Mouse (Mus musculus): ENCODE measurements around the gene Adcy1. TPM values are rescaled to one million over a fixed set of nuclear protein-coding genes. Genes with fewer than 3 reads are reported as not detected.

The Adcy1 gene
- total RNA-seq, 1 experiment from 2014 or later, result not detected

DNA sequence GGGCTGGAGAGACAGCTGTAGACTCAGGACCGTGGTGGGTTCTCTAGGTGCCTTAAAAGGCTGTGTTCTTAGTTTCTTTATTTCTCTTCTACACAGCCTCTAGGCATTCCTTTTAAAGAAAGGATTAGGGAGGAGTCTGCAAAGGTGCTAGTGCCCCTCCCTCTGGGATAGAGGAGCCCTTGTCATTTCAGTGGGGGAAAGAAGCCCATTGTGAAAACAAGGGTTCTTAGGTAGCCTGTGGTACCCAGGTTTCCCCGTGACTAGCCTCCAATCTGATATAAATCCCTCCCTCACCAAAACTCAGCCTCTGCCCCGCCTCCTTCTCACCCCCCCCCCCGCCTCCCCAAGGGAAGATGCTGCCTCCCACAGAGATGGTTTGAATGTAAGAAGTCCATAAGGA, 2.1 kb downstream of the Adcy1 start:
- ATAC-seq (replicated peaks in 1 of 2; ENCODE audit: insufficient read depth in 1 of 2, low FRiP score in 2 of 2, low TSS enrichment in 1 of 2, low read depth in 1 of 2, poor library complexity in 2 of 2, severe bottlenecking in 2 of 2), result no peak

DNA sequence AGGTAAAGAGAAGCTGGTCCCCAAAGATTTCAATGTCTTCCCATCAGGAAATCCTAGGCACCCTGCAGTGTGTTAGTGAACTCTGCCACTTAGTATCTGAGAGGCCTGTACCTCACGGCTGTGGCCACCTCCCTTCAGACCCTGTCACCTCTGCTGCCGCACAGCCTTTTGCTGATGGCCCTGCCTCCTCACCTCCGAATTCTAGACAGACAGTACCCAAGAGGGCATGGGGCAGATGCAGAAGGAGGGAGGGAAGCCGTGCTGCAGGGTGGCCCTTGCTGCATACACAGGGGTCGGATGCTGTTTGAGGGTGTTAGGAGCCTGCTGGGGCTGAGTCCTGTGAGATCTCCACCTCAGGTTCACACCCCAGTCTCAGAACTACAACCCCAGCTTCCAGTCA, 2.6 kb downstream of the Adcy1 start:
- no peak for ATAC-seq (replicated peaks in 1 of 2; ENCODE audit: insufficient read depth in 1 of 2, low FRiP score in 2 of 2, low TSS enrichment in 1 of 2, low read depth in 1 of 2, poor library complexity in 2 of 2, severe bottlenecking in 2 of 2)

DNA sequence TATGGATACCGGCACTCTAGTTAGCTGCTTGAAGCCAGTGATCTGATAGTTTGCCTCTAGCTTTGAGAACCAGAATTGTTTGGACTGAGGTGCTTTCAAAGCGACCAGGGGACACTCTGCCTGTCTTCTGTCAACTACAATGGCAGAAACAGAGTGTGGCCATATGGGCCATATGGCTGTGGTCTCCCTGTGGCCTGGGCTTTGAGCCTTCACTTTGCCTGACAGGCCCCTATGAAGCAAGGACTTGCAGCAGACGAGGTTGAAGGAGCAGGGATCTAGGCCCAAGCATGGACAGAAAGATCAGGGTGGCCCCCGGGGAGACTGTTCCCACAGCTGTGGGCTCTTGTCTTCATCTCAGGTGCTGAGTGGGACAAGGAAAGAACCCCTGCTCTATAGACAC, 4.0 kb downstream of the Adcy1 start:
- ATAC-seq (replicated peaks in 1 of 2; ENCODE audit: insufficient read depth in 1 of 2, low FRiP score in 2 of 2, low TSS enrichment in 1 of 2, low read depth in 1 of 2, poor library complexity in 2 of 2, severe bottlenecking in 2 of 2), result no peak

DNA sequence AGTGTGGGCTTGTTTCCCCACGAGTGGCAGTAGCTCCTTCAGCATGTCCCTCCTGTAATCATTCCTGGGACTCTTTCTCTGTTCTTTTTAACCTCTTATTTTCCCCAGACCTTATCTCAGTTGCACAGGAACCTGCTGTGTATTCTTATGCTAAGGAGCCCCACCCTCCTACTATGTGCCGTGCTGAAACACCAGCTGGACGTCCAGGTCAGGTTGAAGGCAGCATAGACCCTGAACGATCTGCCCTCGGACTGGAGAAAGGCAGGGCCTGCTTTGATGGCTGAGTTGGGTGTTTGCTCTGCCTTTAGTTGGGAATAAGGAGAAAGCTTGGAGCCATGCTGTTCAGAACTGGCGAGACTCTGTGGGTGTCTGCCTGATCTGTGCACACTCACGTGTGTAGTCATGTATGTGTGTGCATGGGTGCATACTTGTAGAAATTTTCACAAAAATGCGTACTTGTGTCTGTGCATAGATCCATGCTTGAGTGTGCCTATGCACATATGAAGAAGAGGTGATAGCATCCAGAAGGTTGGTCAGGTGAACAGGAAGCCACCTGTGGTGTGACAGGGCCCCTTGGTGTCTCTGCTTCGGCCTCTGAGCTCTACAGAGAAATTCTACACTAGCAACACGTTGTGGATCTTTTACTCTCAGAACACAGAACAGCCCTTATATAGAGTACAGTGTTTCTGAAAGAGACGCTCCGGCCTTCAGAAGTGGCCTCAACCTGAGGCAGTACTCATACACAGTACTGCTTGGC, 5.4 kb downstream of the Adcy1 start:
- ATAC-seq (replicated peaks in 1 of 2; ENCODE audit: insufficient read depth in 1 of 2, low FRiP score in 2 of 2, low TSS enrichment in 1 of 2, low read depth in 1 of 2, poor library complexity in 2 of 2, severe bottlenecking in 2 of 2), result no peak

DNA sequence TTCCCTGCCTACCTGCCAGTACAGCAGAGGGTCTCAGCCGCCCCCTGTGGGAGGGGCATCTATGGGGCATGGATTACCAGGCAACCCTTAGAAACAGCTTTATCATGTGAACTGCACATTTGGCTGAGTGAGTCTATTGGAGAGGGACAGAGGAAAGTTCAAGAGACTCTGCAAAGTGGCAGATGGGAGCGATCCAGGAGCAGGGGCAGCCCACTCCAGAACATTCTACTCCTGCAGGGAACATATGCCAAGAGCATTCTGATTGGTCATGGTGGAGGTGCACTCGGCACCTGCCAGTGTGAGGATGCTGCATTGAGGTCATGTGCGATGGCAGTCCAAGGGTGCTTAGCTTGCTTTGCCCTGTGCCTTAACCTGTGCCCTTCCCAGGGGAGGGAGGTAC, 6.5 kb downstream of the Adcy1 start:
- ATAC-seq (replicated peaks in 1 of 2; ENCODE audit: insufficient read depth in 1 of 2, low FRiP score in 2 of 2, low TSS enrichment in 1 of 2, low read depth in 1 of 2, poor library complexity in 2 of 2, severe bottlenecking in 2 of 2), result no peak

DNA sequence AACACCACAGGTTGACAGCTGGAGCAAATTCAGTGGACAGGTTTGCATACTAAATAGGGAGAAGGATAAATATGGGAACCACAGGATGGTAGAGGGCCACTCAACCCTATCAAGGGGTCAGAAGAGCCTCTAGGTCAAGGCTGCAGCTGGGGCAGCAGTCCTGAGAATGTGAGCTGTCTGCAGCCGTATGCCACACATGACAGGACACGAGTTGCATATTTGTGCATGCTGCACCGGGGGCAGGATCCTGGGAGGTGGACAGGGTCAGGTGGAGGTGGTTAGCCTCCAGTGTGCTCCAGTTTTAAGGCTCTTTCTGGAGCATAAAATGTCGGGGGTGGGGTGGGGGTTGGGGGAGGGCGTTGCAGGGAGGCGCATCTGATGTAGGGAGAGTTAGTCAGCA, 8.3 kb downstream of the Adcy1 start:
- ATAC-seq (replicated peaks in 1 of 2; ENCODE audit: insufficient read depth in 1 of 2, low FRiP score in 2 of 2, low TSS enrichment in 1 of 2, low read depth in 1 of 2, poor library complexity in 2 of 2, severe bottlenecking in 2 of 2), result no peak

DNA sequence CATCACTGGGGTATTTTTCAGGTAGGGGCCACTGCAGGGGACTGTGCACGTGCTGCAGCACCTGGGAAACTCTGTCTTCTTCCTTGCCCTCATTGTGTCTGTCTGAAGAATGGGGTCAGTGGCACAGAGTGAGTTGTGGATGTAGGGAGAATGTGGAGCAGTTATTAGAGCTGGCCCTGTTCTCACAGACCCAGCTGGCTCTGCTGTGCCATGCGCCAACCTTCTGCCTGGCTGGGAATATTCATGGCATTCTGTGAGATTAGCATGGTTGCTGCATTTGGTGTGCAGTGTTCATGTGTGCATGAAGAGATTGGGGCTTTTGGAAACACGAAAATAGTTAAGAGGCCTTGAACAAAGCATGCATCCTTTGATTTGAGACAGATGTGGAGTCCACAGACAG, 10.3 kb downstream of the Adcy1 start:
- no peak for ATAC-seq (replicated peaks in 1 of 2; ENCODE audit: insufficient read depth in 1 of 2, low FRiP score in 2 of 2, low TSS enrichment in 1 of 2, low read depth in 1 of 2, poor library complexity in 2 of 2, severe bottlenecking in 2 of 2)

DNA sequence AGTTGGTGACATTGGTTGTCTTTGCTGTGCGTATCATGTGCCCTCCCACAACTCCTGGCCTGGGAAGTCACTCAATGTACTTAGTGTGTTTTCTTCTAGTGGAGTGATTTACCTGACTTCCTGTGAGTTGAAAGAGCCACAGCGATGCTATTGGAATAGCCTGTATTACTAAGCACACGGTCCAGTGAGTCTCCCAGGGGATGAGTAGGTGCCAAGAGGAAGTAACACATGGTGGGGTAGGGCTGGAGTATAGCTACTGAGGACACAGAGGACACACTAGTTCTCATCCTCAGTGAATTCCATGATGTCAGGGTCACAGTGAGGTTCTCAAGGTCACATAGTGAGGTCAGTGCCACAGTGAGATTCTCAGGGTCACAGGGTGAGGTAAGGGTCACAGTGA, 13.2 kb downstream of the Adcy1 start:
- ATAC-seq (replicated peaks in 1 of 2; ENCODE audit: insufficient read depth in 1 of 2, low FRiP score in 2 of 2, low TSS enrichment in 1 of 2, low read depth in 1 of 2, poor library complexity in 2 of 2, severe bottlenecking in 2 of 2), result no peak

DNA sequence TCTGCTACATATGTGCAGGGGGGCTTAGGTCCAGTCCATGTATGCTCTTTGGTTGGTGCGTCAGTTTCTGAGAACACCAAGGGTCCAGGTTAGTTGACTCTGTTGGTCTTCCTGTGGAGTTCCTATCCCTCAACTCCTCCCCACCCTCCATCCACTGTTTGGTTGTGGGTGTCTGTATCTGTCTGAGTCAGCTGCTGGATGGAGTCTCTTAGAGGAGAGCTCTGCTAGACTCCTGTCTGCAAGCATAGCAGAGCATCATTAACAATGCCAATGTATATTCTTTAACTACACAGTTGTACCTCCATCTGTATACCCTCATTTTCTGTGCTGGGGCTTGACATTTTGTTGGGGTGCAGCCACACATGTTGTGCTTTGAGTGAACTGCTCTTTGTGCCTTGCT, 18.6 kb downstream of the Adcy1 start:
- no peak for ATAC-seq (replicated peaks in 1 of 2; ENCODE audit: insufficient read depth in 1 of 2, low FRiP score in 2 of 2, low TSS enrichment in 1 of 2, low read depth in 1 of 2, poor library complexity in 2 of 2, severe bottlenecking in 2 of 2)

DNA sequence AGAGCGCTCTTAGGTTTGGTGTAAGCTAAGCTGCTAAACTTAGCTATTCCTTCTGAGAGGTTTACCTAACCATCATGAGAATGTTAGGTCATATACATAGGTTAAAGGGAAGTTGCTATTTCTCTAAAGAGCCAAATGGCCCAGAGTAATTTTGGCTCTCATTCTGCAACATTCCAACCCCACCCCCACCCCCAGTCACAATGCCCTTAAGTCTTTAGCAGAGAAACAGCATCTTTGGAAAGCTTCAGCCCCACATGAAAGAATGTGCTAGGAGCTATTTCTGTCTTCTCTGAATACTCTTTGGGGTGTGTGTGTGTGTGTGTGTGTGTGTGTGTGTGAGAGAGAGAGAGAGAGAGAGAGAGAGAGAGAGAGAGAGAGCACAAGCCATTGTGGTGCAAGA, 20.6 kb downstream of the Adcy1 start:
- ATAC-seq (replicated peaks in 1 of 2; ENCODE audit: insufficient read depth in 1 of 2, low FRiP score in 2 of 2, low TSS enrichment in 1 of 2, low read depth in 1 of 2, poor library complexity in 2 of 2, severe bottlenecking in 2 of 2), result no peak

DNA sequence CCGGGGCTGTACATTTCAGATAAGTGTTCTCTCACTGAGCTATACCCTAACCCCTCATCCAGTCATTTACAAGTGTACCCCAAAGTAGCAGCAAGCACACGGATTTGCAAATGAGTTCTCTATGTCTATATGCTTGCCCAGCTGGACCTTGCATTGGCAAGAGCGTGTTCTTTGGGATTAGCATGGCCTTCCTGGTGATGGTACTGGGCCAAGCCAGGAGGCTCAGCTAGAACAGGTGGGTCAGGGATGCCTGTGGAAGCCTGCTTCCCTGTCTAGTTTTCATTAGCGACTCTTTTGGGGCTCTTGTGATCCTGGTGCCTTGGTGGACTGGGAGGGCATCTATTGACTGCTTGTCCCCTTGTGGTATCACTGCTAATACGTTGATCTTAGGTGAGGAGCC, 21.9 kb downstream of the Adcy1 start:
- ATAC-seq (replicated peaks in 1 of 2; ENCODE audit: insufficient read depth in 1 of 2, low FRiP score in 2 of 2, low TSS enrichment in 1 of 2, low read depth in 1 of 2, poor library complexity in 2 of 2, severe bottlenecking in 2 of 2), result no peak

DNA sequence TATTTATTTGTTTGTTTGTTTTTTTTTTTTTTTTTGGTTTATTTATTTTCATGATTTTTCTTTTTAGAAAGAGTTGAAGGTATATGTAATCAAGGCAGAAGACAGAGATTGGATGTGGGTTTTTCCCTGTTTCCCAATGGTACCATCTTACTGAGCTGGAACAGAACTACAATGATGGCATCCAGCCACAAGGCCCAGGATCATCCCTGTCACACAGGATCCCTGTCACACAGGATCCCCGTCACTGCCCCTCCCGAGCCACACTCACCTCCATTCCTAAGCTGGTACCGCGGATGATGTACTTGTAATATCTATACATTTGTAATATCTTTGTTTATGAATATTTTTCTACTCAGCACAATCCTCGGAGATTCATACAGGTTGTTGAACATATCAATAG, 27.8 kb downstream of the Adcy1 start:
- ATAC-seq (replicated peaks in 1 of 2; ENCODE audit: insufficient read depth in 1 of 2, low FRiP score in 2 of 2, low TSS enrichment in 1 of 2, low read depth in 1 of 2, poor library complexity in 2 of 2, severe bottlenecking in 2 of 2), result no peak

DNA sequence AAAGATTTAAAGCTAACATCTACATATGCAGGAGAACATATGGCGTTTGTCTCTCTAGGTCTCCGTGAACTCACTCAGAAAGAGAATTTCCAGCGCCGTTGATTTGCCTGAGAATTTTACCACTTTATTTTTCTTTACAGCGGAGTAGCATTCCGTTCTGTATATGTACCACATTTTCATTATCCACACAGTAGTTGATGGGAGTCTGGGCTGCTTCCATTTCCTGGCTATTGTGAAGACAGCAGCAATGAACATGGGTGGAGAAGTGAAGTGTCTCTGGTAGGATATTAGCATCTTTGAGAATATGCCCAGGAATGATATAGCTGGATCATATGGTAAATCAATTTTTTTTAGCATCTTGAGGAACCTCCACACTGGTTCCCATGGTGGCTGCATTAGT, 31.6 kb downstream of the Adcy1 start:
- ATAC-seq (replicated peaks in 1 of 2; ENCODE audit: insufficient read depth in 1 of 2, low FRiP score in 2 of 2, low TSS enrichment in 1 of 2, low read depth in 1 of 2, poor library complexity in 2 of 2, severe bottlenecking in 2 of 2), result no peak

DNA sequence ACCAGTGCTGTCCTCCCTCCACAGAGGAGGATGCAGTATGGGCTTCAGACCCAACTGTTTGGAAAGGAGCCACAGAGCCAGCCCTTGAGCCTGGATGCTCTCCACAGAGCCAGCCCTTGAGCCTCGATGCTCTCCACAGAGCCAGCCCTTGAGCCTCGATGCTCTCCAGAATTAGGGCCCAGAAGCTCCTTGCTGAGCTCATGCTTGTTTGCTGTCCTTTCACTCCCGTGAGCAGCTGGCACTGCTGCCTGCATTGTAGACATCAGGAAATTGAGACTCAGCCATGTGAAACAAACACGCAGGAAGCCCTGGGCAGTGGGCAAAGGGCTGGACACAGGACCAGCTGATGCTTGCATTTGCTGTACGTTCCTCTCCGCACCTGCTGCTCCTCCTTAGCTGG, 38.4 kb downstream of the Adcy1 start:
- no peak for ATAC-seq (replicated peaks in 1 of 2; ENCODE audit: insufficient read depth in 1 of 2, low FRiP score in 2 of 2, low TSS enrichment in 1 of 2, low read depth in 1 of 2, poor library complexity in 2 of 2, severe bottlenecking in 2 of 2)

DNA sequence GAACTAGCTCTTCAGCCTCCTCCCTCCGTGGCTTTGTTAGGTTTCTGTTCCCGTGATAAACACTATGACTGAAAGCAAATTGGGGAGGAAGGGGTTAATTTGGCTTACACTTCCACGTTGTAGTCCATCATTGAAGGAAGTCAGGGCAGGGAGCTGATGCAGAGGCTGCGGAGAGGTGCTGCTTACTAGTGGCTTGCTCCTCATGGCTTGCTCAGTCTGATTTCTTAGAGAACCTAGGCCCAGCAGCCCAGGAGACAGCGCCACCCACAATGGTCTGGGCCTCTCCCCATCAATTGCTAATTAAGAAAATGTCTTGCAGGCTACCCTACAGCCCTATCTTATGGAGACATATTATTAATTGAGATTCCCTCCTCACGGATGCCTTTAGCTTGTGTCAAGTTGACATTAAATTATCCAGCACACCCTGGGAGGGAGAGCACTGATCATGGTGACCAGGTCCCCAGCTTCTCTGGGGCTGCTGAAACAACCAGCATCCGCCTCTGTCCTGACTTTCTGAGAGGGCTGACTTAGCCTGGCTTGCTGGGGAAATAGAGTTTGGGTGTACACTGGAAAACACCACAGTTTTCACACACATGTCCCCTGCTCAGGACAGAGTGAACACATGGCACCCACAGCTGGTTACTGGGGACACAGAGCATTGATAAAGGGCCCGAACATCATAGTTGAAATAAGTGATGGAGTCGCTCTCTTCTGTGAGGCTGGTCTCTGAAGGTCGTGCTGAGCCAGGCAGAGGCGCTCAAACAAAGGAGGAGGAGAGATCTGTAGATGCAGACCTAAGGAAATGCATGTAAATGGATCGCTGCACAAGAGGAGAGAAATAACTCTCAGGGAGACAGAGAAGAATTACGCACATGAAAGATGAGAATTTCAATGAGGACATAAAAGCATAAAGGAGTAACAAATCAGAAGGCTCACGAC, 39.2 kb downstream of the Adcy1 start:
- ATAC-seq (replicated peaks in 1 of 2; ENCODE audit: insufficient read depth in 1 of 2, low FRiP score in 2 of 2, low TSS enrichment in 1 of 2, low read depth in 1 of 2, poor library complexity in 2 of 2, severe bottlenecking in 2 of 2), result no peak

DNA sequence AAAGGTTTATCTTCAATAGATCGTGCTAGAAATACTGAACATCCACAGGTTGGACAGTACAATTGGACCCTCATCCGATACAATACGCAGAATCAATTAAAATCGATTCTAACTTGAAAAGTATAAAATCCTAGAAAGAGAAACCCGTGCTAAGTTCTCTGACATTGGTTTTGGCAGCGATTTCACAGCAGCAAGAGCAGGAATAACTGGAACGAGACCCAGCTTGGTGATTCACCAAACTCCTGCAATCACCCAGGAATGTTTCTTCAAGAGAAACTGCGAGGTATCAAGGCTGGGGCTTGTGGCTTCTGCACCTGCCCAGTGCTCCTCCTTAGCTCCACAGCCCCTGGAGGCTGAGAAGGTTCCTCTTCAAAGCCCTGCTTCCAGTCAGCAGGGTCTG, 42.0 kb downstream of the Adcy1 start:
- no peak for ATAC-seq (replicated peaks in 1 of 2; ENCODE audit: insufficient read depth in 1 of 2, low FRiP score in 2 of 2, low TSS enrichment in 1 of 2, low read depth in 1 of 2, poor library complexity in 2 of 2, severe bottlenecking in 2 of 2)

DNA sequence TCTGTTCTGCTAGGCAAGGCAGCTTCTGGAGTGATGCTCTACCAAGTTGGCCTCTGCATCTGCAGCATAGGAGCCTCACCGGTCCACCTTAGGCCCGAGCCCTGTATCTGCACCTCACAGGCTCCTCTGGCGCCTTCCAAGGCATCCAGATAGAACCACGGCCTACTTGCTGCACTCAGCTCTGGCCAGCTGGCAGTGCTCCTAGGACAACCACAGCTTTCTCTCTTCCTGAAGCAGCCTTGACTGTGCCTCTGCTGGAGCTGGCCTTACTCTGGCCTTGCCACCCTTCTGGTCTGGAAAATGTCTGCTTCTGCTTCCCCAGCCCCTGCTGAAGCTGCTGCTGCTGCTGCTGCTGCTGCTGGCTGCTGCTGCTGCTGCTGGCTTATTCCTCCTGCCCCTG, 45.8 kb downstream of the Adcy1 start:
- ATAC-seq (replicated peaks in 1 of 2; ENCODE audit: insufficient read depth in 1 of 2, low FRiP score in 2 of 2, low TSS enrichment in 1 of 2, low read depth in 1 of 2, poor library complexity in 2 of 2, severe bottlenecking in 2 of 2), result no peak

DNA sequence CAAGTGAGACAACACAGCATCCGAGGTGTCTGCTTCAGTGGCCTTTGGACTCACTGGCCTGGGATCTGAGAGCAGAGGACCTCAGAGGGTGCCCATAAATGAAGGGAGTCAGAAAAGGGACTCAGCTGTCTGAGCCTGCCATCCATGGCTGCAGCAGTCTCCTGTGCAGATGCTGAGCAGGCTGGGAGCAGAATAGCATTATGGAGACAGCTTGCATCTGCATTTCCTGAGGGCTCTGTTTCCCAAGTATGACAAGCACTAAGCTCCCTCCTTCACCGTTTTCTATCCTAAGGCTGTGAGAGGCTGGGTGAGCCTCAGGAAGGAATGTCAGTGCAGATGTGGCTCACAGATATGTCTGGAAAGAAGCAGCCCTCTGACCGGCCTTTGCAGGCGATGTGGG, 49.8 kb downstream of the Adcy1 start:
- no peak for ATAC-seq (replicated peaks in 1 of 2; ENCODE audit: insufficient read depth in 1 of 2, low FRiP score in 2 of 2, low TSS enrichment in 1 of 2, low read depth in 1 of 2, poor library complexity in 2 of 2, severe bottlenecking in 2 of 2)

DNA sequence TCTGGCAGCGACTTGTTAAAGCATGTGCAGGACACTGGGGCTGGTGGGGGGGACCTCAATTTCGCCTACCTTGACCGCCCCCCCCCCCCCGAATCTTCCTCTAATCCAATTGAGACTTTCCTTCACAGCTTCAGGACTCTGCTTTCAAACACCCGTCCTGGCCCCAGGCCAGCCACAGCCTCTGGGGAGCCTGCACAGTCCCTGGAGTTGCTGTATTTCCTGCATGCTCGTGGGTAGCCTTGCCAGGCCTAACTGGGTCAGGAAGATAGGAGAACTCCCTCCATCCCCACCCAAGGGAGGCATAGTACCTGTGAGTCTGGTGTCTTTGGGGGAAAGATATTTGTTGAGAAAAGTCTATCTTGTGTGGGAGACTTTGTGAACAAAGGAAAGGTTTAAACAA, 50.4 kb downstream of the Adcy1 start:
- ATAC-seq (replicated peaks in 1 of 2; ENCODE audit: insufficient read depth in 1 of 2, low FRiP score in 2 of 2, low TSS enrichment in 1 of 2, low read depth in 1 of 2, poor library complexity in 2 of 2, severe bottlenecking in 2 of 2), result no peak

Data from hematopoietic stem cell, adult 5-6 weeks (primary cell).